Mouse (Mus musculus): ENCODE measurements around the gene Kansl1. TPM values are rescaled to one million over a fixed set of nuclear protein-coding genes. Genes with fewer than 3 reads are reported as not detected.
"Not testable (repeated sequence)": the region's sequence is repeated elsewhere in the genome, so short reads cannot be mapped to it uniquely, and the experiment has no call there.

The Kansl1 gene
- total and polyA plus RNA-seq, 2 experiments from 2014 or later: 22.0 to 65.3 TPM

DNA sequence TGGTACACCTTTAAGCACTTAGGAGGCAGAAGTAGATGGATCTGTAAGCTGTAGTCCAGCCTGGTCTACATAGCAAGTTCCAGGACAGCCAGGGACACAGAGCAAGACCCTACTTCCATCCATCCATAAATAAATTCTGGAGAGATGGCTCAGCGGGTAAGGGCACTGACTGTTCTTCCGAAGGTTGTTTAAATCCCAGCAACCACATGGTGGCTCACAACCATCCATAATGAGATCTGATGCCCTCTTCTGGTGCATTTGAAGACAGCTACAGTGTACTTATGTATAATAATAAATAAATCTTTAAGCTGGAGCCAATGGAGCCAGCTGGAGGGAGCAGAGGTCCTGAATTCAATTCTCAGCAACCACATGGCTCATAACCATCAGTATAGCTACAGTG lies 20.2 kb downstream of the Kansl1 start:
- TF ChIP-seq CTCF (IDR thresholded peaks at IDR 0.05; ENCODE audit: low read depth): peak; percentile 35
- H3K36me3 ChIP-seq (ENCODE audit: insufficient read depth); H3K4me1 ChIP-seq (ENCODE audit: insufficient read depth); DNase-seq; H3K4me3 ChIP-seq (ENCODE audit: low read depth, low read length); H3K27me3 ChIP-seq (ENCODE audit: insufficient read depth, low read length); H3K9me3 ChIP-seq (ENCODE audit: low read length); H3K4me2 ChIP-seq (ENCODE audit: low read depth); H3K9ac ChIP-seq; H3K27ac ChIP-seq (ENCODE audit: low read depth, low read length): not testable (repeated sequence)
- ATAC-seq: peak; percentile 36; the same call in 1 of the 2 replicates
- 44% methylated on average over 2 of the region's 2 CpGs for WGBS

DNA sequence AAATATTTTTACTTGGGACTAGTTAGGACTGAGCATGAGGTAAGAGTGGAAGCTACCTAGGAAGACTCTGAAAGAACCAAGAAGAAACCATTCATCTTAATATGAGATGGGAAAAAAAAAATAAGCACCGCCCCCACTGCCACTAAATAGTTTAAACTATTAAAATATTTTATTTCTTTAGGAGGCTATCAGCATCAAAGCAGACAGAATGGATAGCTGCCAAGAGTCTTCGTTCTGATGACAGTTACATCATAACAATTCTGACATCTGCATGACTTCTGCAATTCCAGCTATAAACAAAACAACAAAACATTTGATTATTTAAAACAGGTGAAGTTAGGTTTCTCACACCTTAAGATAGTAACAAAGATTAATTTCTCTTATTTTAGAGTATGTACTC lies 23.1 kb downstream of the Kansl1 start:
- H3K27me3 ChIP-seq (ENCODE audit: insufficient read depth, low read length): no peaks in the 10 kb centered on the region
- WGBS: 78% methylated on average over 2 of the region's 2 CpGs
- H3K9ac ChIP-seq: no peak overlapping the region
- H3K4me1 ChIP-seq (ENCODE audit: insufficient read depth): no peaks in the 10 kb centered on the region
- DNase-seq (no peak), ATAC-seq (no peak)
- H3K9me3 ChIP-seq (ENCODE audit: low read length): 0 out of 2 replicates have a peak, but pooled peaks cover 3% of the 10 kb centered on the region
- H3K27ac ChIP-seq (ENCODE audit: low read depth, low read length): no peak overlapping the region
- 0 out of 2 replicates have a peak, but pooled peaks cover 4% of the 10 kb centered on the region for H3K36me3 ChIP-seq (ENCODE audit: insufficient read depth)
- no peak for TF ChIP-seq CTCF (IDR thresholded peaks at IDR 0.05; ENCODE audit: low read depth)
- no peak overlapping the region for H3K4me2 ChIP-seq (ENCODE audit: low read depth)
- H3K4me3 ChIP-seq (ENCODE audit: low read depth, low read length): no peak overlapping the region

DNA sequence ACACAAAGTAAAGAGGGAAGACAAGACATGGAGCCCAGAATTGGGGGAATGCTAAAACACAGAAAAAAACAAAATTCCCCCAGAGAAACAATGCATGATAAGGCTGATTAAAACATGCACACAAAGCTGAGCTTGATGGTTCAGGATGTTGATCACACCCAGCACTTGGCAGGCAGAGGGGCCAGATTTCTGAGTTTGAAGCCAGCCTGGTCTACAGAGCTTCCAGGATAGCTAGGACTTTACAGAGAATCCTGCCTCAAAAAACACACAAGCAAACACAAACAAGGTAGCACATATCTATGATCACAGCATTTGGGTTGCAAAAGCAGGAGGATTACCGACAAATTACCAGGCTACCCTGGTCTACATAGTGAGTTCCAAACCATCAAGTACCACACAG lies 23.6 kb downstream of the Kansl1 start:
- 95% methylated on average over 1 of the region's 1 CpGs for WGBS
- Histone ChIP-seq H3K9me3 (ENCODE audit: low read length) (0 out of 2 replicates have a peak, but pooled peaks cover 3% of the 10 kb centered on the region), H3K4me1 (ENCODE audit: insufficient read depth) (no peaks in the 10 kb centered on the region), H3K27ac (ENCODE audit: low read depth, low read length) (no peak overlapping the region), H3K36me3 (ENCODE audit: insufficient read depth) (0 out of 2 replicates have a peak, but pooled peaks cover 4% of the 10 kb centered on the region), H3K27me3 (ENCODE audit: insufficient read depth, low read length) (no peaks in the 10 kb centered on the region), H3K4me3 (ENCODE audit: low read depth, low read length) (no peak overlapping the region), H3K9ac (no peak overlapping the region), H3K4me2 (ENCODE audit: low read depth) (no peak overlapping the region)
- DNase-seq: no peak
- TF ChIP-seq CTCF (IDR thresholded peaks at IDR 0.05; ENCODE audit: low read depth): no peak
- ATAC-seq: no peak

DNA sequence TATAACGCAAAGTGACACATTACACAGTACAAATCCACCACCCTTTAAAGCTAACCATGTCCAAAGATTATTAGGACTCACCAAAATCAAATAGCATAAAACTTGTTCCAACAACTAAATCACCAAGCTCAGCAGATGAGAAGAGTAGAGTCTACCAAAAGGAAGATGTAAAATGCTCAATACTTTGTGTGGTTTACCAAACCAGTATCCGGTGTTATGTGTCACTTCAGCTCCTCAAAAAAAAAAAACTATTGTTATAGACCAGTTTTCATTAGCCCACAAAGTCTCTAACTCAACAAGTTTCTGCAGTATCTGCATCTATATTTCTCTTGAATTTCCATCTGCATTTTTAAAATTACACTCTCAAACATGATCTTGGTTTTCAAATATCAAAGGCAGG lies 25.3 kb downstream of the Kansl1 start:
- no peak overlapping the region for H3K27ac ChIP-seq (ENCODE audit: low read depth, low read length)

DNA sequence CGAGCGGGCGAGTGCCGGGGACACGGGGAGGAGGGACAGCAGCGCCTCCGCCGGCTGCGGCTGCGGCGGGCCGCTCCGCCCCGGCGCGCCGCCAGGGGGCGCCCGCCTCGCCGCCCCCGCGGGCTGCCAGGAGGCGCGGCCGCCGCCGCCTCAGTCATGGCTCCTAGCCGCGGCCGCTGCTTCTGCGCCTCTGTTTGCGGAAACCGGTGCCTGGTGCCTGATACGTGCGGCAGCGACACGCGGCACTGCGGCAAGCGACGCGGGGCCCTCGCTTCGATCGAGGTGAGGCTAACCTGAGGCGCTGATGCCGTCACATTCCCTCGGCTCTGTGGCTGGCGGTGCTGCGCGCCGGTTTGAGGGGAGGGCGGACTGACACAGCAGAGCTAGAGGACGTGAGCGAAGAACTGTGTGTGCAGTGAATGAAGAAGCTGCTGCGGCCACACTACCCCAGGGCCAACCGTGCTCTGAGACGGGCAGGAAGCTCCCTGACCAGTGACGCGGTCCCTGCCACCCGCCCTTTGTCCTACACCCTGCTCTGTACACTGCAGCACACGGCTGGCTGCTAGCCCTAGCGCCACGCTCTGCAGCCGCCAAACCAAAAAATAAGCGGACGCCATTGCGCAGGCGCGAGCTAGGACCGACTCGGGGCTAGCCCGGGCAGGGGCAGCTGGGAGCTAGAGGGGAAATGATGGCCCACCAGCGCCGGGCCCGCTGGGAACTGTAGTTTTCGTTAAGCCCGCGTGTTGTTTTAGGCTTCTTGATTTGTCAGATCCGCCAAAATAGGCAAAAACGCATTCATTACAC lies 26.1 kb downstream of the Kansl1 start:
- H3K9ac ChIP-seq: peak overlapping the region; percentile 97
- ATAC-seq (peak; percentile 92), DNase-seq (peak; percentile 96)
- peak overlapping the region; percentile 100 for H3K27ac ChIP-seq (ENCODE audit: low read depth, low read length)
- peak; percentile 56 for TF ChIP-seq CTCF (IDR thresholded peaks at IDR 0.05; ENCODE audit: low read depth)
- H3K4me2 ChIP-seq (ENCODE audit: low read depth): peak overlapping the region; percentile 62
- H3K4me3 ChIP-seq (ENCODE audit: low read depth, low read length): peak overlapping the region; percentile 94
- H3K4me1 ChIP-seq (ENCODE audit: insufficient read depth): peaks cover 4% of the 10 kb centered on the region; the same call in 1 of the 2 replicates
- no peaks in the 10 kb centered on the region for H3K27me3 ChIP-seq (ENCODE audit: insufficient read depth, low read length)
- no peaks in the 10 kb centered on the region for H3K36me3 ChIP-seq (ENCODE audit: insufficient read depth)
- WGBS: 3% methylated on average over 73 of the region's 82 CpGs
- no peaks in the 10 kb centered on the region for H3K9me3 ChIP-seq (ENCODE audit: low read length)

More for the DNA sequence above, 25.3 kb downstream of the Kansl1 start:
- Histone ChIP-seq H3K4me2 (ENCODE audit: low read depth) (peak overlapping the region; percentile 62), H3K4me1 (ENCODE audit: insufficient read depth) (peaks cover 4% of the 10 kb centered on the region; the same call in 1 of the 2 replicates), H3K4me3 (ENCODE audit: low read depth, low read length) (peak overlapping the region; percentile 94), H3K36me3 (ENCODE audit: insufficient read depth) (no peaks in the 10 kb centered on the region), H3K9me3 (ENCODE audit: low read length) (no peaks in the 10 kb centered on the region), H3K27me3 (ENCODE audit: insufficient read depth, low read length) (no peaks in the 10 kb centered on the region), H3K9ac (peak overlapping the region; percentile 97; the same call in 1 of the 2 replicates)
- no peak for ATAC-seq
- DNase-seq: no peak
- 49% methylated on average over 2 of the region's 2 CpGs for WGBS
- no peak for TF ChIP-seq CTCF (IDR thresholded peaks at IDR 0.05; ENCODE audit: low read depth)

DNA sequence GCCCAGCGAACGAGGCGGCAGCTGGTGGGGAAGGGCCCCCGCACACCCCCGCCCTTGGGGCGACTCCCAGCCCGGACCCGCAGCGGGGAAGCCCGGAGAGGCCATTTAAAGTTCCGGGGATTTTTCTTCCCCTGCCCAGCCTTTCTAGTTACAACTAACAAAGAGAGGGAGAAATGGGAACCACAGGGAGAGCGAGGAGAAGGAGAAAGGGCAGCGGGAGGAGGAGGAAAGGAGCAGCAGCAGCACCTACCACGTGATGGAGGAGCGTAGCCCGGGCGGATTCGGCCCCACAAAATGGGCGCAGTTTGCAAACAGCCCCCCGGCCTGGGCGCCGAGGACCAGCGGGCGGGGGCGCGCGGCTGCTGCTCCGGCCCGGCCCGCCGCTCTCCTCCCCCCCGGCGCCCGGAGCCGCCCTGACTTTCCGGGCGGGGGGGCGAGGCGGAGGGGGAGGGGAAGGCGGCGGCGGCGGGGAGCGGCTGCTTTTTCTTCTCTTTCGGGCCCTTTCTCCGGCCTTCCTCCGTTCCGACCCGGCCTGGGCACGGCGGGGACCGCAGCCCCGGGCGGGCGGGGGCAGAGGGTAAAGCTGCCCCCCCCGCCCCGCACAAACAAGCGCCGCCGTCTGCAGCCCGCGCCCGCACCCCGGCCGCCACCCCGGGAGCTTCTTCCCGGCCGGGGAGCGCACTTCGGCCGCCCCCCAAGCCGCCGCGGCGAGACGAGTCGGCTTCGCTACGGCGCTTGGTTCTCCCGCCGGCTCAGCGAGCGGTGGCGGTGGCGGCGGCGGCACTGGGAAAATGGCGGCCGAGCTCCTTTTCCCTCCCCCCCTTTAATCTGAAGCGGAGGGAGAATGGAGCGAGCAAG lies 27.0 kb downstream of the Kansl1 start:
- H3K4me3 ChIP-seq (ENCODE audit: low read depth, low read length): peak overlapping the region; percentile 94
- no peaks in the 10 kb centered on the region for H3K36me3 ChIP-seq (ENCODE audit: insufficient read depth)
- no peak for TF ChIP-seq CTCF (IDR thresholded peaks at IDR 0.05; ENCODE audit: low read depth)
- no peaks in the 10 kb centered on the region for H3K9me3 ChIP-seq (ENCODE audit: low read length)
- no peaks in the 10 kb centered on the region for H3K27me3 ChIP-seq (ENCODE audit: insufficient read depth, low read length)
- DNase-seq (peak; percentile 72), ATAC-seq (peak; percentile 36)
- H3K4me2 ChIP-seq (ENCODE audit: low read depth): peak overlapping the region; percentile 62
- WGBS: 1% methylated on average over 78 of the region's 92 CpGs
- H3K9ac ChIP-seq: peak overlapping the region; percentile 97
- H3K27ac ChIP-seq (ENCODE audit: low read depth, low read length): peak overlapping the region; percentile 100
- H3K4me1 ChIP-seq (ENCODE audit: insufficient read depth): peaks cover 4% of the 10 kb centered on the region; the same call in 1 of the 2 replicates
